Mouse (Mus musculus) retina, embryonic 14.5 days (tissue): Measurements from ENCODE around the gene Atp6v0a1.
A peak's percentile ranks its signal among the peaks of the same experiment; 100 is the strongest.

Experiments used
- DNase-seq: peaks from one replicate; pipeline ENCODE4 v3.0.0-alpha.2; 2015; ENCODE audit warnings: low spot score

Gene Atp6v0a1

DNA sequence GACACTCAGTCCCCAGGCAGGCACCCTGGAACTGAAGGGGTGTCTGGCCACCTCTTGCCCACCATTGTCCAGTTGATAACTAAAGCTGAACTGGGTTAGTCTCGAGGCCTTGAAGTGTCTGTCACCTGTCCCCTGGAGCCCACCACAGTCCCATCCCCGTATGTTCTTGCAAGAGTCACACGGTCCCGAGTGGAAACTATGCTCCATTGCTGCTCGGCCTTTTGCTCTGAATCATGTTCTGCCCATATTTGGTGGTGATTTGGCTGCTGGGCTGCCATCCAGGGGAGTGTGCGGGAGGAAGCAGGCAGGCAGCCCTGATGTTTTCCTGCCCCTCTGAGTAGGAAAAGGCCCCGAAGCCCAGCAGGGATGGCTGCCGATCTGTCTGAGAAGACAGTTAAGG lies 50.9 kb downstream of the Atp6v0a1 start:
- DNase-seq, result no peak

- DNase-seq, result no peak
Measured at GRCm38 (mm10) chr11:101061049-101061448, 51.8 kb downstream of the Atp6v0a1 start.

GRCm38 (mm10) chr11:101062165-101062884 lies 53.1 kb downstream of the Atp6v0a1 start:
- DNase-seq, result no peak

DNA sequence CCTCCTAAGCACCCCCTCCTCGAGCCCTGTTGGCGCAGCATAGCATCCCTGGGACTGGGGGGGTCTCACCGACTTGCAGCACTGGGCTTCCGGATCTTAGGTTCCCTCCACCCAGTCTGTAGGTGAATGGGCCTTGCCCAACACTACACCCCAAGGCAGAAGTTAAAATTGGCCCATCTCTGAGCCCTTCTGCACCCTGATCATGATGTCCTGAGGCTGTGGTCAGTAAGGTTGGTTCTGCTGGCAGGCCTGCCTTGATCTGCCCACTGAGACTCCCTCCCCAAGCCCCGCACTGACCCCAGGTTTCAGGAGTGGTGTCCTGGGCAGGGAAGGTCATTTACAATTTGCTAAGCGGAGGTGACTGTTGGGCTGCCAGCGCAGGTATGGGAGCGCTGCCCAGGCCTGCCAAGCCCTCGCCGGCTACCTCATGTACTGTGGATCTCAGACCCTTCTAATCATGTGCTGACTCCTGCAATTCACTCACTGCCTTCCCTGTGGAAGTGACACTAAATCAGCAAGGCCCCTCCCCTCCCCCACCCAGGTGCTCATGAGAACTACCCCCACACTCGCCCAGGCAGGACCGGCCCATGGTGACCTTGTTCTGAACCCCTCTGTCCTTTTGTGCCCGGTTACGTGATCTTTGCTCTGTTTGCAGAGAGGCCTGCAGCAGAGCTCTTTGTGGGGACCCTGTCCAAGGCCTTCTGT lies 53.9 kb downstream of the Atp6v0a1 start:
- DNase-seq, result no peak

- DNase-seq, result no peak
Measured at GRCm38 (mm10) chr11:101063676-101064327, 54.5 kb downstream of the Atp6v0a1 start.

DNA sequence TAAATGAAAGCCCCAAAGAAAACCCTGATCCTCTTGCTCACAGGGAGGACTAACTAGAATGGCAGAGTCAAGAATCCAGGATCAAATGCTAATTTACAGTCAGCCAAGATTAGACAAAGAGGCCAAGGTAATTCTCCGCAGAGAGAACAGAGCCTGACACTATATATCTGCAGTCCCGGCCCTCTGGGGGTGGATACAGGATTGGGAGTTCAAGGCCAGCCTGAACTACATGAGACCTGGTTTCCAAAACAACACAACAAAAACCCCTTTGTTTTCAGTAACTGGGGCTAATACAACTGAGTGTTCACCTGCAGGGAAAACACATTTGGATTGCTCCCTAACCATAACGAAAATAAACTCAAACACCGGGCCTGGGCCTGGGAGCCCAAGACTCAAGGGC lies 55.2 kb downstream of the Atp6v0a1 start:
- no peak for DNase-seq

DNA sequence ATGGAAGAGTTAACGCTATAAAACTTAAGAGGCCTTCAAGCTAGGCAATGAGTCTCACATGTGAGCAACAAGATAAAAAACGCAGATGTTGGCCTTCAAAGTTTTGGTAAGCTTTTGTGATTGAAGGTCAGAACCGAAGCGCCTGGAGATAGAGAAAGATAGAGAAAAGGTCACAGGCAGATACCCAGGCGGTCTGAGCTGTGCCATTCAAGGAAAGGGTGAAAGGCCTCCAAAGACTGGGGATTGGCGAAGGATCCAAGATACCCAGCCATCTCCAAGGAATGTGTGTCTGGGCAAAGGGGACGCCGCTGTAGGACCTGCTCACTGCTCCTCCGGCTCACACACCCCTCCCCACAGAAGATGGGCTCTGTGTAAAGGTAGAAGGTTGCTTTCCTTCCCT lies 55.8 kb downstream of the Atp6v0a1 start:
- no peak for DNase-seq

DNA sequence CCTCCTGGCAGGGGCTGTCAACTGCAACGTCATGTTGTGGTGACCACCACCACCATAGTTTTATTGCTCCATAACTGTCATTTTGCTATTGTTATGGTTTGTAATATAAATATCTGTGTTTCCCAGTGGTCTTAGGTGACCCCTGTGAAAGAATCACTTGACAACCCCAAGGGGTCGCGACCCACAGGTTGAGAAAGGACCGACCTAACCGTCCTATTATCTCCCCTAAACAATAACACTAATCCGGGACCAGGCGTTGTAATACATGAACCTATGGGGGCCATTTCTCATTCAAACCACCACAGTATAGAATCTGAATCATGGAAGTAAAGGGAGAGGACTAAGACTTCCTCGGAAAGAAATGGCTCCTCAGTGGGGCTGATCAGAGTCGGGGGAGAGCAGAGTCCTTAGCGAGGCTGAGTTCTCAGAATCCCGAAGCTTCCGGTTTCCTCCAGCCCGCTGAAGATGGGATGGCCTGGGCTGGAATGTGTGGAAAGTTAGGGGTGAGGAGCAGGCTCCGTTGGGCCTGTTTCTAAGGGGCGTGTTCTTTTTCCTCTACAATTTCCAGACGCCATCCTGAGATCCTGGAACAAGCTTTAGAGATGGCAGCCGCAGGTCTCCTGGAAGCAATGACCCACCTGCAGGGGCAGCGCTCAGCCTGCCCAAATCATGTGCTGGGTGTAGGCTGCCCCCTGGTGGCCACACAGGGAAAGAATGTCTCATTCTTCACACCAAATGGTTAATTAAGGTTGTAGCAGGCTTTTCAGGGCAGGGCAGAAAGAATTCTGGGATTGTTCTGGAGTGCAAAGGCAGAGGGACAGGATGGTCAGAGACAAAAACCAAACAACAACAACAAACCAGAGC lies 57.5 kb downstream of the Atp6v0a1 start:
- DNase-seq, result peak; percentile 91

DNA sequence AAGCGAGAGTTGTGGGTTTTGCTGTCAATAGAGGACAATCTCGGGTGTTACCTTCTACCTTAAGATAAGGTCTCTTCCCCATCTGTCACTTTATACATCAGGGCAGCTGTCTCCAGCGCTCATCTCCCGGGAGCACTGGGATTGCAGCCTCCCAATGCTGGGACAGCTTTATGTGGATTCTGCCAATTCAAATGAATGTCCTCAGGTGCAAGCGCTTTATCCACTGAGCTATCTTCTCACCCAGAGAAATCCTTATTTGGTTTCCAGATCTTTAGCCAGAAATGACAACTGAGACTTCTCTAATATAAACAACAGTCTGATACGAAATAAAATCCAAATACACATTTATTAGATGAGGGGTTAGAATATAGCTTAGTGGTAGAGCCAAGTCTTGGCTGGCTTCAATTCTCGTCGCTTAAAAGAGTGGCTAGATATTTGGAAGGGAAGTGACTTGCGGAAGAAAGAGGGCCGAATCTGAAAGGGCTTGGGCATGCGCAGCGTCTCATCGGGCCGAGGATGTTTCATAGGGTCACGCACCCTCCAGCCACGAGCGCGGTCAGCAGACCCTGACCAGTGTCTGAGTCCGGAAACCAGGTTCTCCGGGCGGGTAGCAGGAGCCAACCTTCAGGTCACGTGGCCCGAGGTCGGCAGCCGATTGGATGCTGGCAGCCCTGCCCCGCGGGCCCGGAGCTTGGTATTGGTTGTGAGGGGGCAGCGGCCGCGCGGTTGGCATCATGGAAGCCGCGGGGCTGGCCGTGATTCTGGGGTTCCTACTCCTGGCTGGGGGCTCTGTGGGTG lies 60.3 kb downstream of the Atp6v0a1 start, which contains the start of gene Naglu:
Naglu (plus strand) TSS at position 622 of the 798 bp plus-strand sequence.
- peak; percentile 95 for DNase-seq

DNA sequence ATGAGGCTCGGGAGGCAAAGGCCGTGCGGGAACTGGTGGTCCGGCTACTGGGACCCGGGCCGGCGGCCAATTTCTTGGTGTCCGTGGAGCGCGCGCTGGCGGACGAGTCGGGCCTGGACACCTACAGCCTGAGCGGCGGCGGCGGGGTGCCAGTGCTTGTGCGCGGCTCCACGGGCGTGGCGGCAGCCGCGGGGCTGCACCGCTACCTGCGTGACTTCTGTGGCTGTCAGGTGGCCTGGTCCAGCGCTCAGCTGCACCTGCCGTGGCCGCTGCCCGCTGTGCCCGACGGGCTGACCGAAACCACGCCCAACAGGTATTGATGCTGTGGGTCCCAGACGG lies 60.9 kb downstream of the Atp6v0a1 start:
- no peak for DNase-seq

- no peak for DNase-seq
Measured at GRCm38 (mm10) chr11:101070987-101071386, 61.7 kb downstream of the Atp6v0a1 start.

DNA sequence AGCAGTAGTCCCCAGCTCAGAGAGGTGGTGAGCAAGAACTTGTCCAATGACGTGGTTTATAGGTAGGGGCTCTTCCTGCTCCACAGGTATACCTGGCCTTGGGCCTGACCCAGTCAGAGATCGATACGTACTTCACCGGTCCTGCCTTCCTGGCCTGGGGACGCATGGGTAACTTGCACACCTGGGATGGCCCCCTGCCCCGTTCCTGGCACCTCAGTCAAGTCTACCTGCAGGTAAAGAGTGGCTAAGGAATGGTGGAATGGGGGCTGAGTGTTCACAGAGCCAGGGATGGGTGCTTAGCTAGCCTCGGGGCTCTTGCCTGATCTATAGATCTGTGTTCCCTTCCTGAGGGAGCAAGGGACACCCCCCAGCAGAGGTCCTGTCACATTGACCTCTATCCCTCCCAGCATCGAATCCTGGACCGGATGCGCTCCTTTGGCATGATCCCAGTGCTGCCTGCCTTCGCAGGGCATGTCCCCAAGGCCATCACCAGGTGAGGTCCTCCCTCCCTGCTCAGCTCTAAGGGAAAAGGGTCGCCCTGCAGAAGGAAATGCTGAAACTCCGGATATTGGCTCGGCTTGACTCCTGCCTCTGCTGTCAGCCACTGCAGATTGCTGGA lies 62.7 kb downstream of the Atp6v0a1 start:
- DNase-seq, result no peak

GRCm38 (mm10) chr11:101078121-101078520 lies 68.9 kb downstream of the Atp6v0a1 start, which contains the start of gene Hsd17b1:
Gene Hsd17b1, plus strand, starts transcription at chr11:101078411.
- DNase-seq, result no peak

- DNase-seq, result no peak
Measured at GRCm38 (mm10) chr11:101079746-101080145, 70.5 kb downstream of the Atp6v0a1 start.

DNA sequence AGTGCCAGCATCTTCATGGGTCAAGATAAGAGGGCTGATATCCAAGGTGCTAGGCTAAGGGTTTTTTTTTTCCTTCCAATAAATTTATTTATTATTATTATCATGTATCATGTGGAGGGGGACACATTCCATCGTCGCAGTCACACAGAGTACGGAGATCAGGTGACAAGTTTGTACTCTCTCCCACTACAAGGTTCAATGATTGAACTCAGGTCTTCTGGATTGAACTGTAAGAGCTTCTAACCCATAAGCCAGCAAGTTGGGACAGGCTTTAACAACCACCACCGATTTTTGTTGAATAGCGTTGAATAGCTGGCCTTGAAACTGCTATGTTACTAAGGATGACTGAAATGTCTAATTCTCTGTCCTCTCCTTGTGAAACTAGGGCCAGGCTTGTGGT lies 71.2 kb downstream of the Atp6v0a1 start:
- no peak for DNase-seq

GRCm38 (mm10) chr11:101081659-101082058 lies 72.4 kb downstream of the Atp6v0a1 start:
- DNase-seq, result no peak

- DNase-seq, result peak; percentile 92
Measured at GRCm38 (mm10) chr11:101082208-101083082, 73.2 kb downstream of the Atp6v0a1 start, which contains the start of gene Coasy. Gene Coasy, plus strand, starts transcription at chr11:101082565.

- DNase-seq, result no peak
Measured at GRCm38 (mm10) chr11:101083083-101083697, 73.9 kb downstream of the Atp6v0a1 start.

DNA sequence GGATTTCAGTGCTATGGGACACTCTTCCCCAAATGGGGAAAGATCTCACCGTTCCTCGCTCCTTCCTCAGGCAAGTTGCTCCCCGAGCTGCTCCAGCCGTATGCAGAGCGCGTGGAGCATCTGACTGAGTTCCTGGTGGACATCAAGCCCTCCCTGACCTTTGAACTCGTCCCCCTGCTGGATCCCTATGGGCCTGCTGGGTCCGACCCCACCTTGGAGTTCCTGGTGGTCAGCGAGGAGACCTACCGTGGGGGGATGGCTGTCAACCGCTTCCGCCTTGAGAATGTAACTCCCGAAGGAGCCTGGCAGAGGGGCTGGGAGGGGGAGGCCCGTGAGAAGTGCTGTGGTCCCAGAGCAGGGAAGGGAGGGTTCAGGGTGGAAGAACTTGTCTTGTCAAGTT lies 75.0 kb downstream of the Atp6v0a1 start:
- no peak for DNase-seq
